Mouse (Mus musculus) neural tube, embryonic 14.5 days (tissue): ENCODE measurements at regions not wholly inside any gene's neighbourhood (a gene's known extent, or its start where the extent isn't known, plus 50 kb on each side); places are given as distances from the start of the nearest gene placed in this dataset.

ENCODE experiments used
- ATAC-seq: fragments of 200-750 bp; cut with Nextera tagmentation; 2 replicates; pipeline ENCODE4 v1.8.0; 2017; ENCODE audit warnings: low read depth, mild to moderate bottlenecking, moderate TSS enrichment, moderate library complexity
- H3K27ac ChIP-seq: fragments of 300-500 bp; sonication (generic); 2 replicates; pipeline ENCODE4 v1.5.1; 2014; ENCODE audit warnings: low read depth, mild to moderate bottlenecking, control low read depth, low read length, moderate library complexity, mixed read lengths
- H3K27me3 ChIP-seq: fragments of 300-500 bp; sonication (generic); 2 replicates; pipeline ENCODE4 v1.6.1; 2014; ENCODE audit warnings: low read length; ENCODE audit not compliant: control insufficient read depth, insufficient read depth
- H3K36me3 ChIP-seq: fragments of 300-500 bp; sonication (generic); 2 replicates; pipeline ENCODE4 v1.6.1; 2014; ENCODE audit warnings: low read length, mixed read lengths; ENCODE audit not compliant: control insufficient read depth, insufficient read depth
- H3K4me1 ChIP-seq: fragments of 300-500 bp; sonication (generic); 2 replicates; pipeline ENCODE4 v1.6.1; 2014; ENCODE audit warnings: low read length; ENCODE audit not compliant: control insufficient read depth, insufficient read depth
- H3K4me2 ChIP-seq: fragments of 300-500 bp; sonication (generic); 2 replicates; pipeline ENCODE4 v1.6.1; 2014; ENCODE audit warnings: mild to moderate bottlenecking, low read depth, low read length, control low read depth
- H3K4me3 ChIP-seq: fragments of 300-500 bp; sonication (generic); 2 replicates; pipeline ENCODE4 v1.5.1; 2014; ENCODE audit warnings: low read depth, low read length, control low read depth, mixed read lengths
- H3K9ac ChIP-seq: fragments of 300-500 bp; sonication (generic); replicated peaks from 2 replicates; pipeline ENCODE4 v1.6.1; 2014; ENCODE audit warnings: low read depth, mild to moderate bottlenecking, control low read depth, low read length, mixed read lengths
- H3K9me3 ChIP-seq: fragments of 300-500 bp; sonication (generic); 2 replicates; pipeline ENCODE4 v1.6.1; 2016; ENCODE audit warnings: low read length; ENCODE audit not compliant: control insufficient read depth
- WGBS: fragments of 180-500 bp; shearing (Covaris S2); extraction: QIAGEN DNeasy Blood & Tissue Kit; methylation state at CpG from one replicate; pipeline ENCODE4 v1.1.7; 2014; 5-methylcytosine and 5-hydroxymethylcytosine counted together

GRCm38 (mm10) chr19:6684921-6685320 is 142.1 kb upstream of the Slc22a12 start:
- H3K27me3 ChIP-seq: no peaks in the 10 kb centered on the region
- no peak overlapping the region for H3K9ac ChIP-seq
- H3K4me3 ChIP-seq: no peak overlapping the region
- no peaks in the 10 kb centered on the region for H3K36me3 ChIP-seq
- no peaks in the 10 kb centered on the region for H3K9me3 ChIP-seq
- no peaks in the 10 kb centered on the region for H3K4me1 ChIP-seq
- WGBS: 38% methylated on average over 4 of the region's 4 CpGs
- no peak overlapping the region for H3K4me2 ChIP-seq
- no peak for ATAC-seq
- H3K27ac ChIP-seq: no peak overlapping the region

- Histone ChIP-seq H3K4me2 (no peak overlapping the region), H3K27ac (no peak overlapping the region), H3K27me3 (no peaks in the 10 kb centered on the region), H3K36me3 (no peaks in the 10 kb centered on the region), H3K4me1 (no peaks in the 10 kb centered on the region), H3K9ac (no peak overlapping the region), H3K4me3 (no peak overlapping the region), H3K9me3 (no peaks in the 10 kb centered on the region)
- ATAC-seq: no peak
- 17% methylated on average over 12 of the region's 14 CpGs for WGBS
Measured at GRCm38 (mm10) chr19:6679392-6680307, 136.8 kb upstream of the Slc22a12 start.

GRCm38 (mm10) chr19:6677511-6677910 is 134.7 kb upstream of the Slc22a12 start:
- no peak for ATAC-seq
- Histone ChIP-seq H3K4me3 (no peak overlapping the region), H3K36me3 (no peaks in the 10 kb centered on the region), H3K9ac (no peak overlapping the region), H3K27ac (no peak overlapping the region), H3K27me3 (no peaks in the 10 kb centered on the region), H3K4me2 (no peak overlapping the region), H3K4me1 (no peaks in the 10 kb centered on the region), H3K9me3 (no peaks in the 10 kb centered on the region)
- 84% methylated on average over 12 of the region's 12 CpGs for WGBS

- Histone ChIP-seq H3K9me3 (no peaks in the 10 kb centered on the region), H3K36me3 (no peaks in the 10 kb centered on the region), H3K27ac (no peak overlapping the region), H3K27me3 (no peaks in the 10 kb centered on the region), H3K9ac (no peak overlapping the region), H3K4me2 (no peak overlapping the region), H3K4me1 (no peaks in the 10 kb centered on the region), H3K4me3 (no peak overlapping the region)
- 46% methylated on average over 3 of the region's 3 CpGs for WGBS
- ATAC-seq: no peak
Measured at GRCm38 (mm10) chr19:6675586-6675985, 132.8 kb upstream of the Slc22a12 start.

- Histone ChIP-seq H3K27ac (no peak overlapping the region), H3K4me2 (no peak overlapping the region), H3K4me1 (no peaks in the 10 kb centered on the region), H3K4me3 (no peak overlapping the region), H3K36me3 (no peaks in the 10 kb centered on the region), H3K9ac (no peak overlapping the region), H3K9me3 (no peaks in the 10 kb centered on the region), H3K27me3 (no peaks in the 10 kb centered on the region)
- WGBS: 85% methylated on average over 6 of the region's 6 CpGs
- ATAC-seq: no peak
Measured at GRCm38 (mm10) chr19:6671696-6672095, 128.9 kb upstream of the Slc22a12 start.

- Histone ChIP-seq H3K4me2 (no peak overlapping the region), H3K9ac (no peak overlapping the region)
- 81% methylated on average over 8 of the region's 8 CpGs for WGBS
Measured at GRCm38 (mm10) chr19:6669881-6670280, 127.0 kb upstream of the Slc22a12 start.

GRCm38 (mm10) chr19:6668545-6668944 is 125.7 kb upstream of the Slc22a12 start:
- H3K9me3 ChIP-seq: no peaks in the 10 kb centered on the region
- no peak overlapping the region for H3K4me3 ChIP-seq
- no peaks in the 10 kb centered on the region for H3K36me3 ChIP-seq
- H3K4me1 ChIP-seq: no peaks in the 10 kb centered on the region
- ATAC-seq: no peak
- no peaks in the 10 kb centered on the region for H3K27me3 ChIP-seq
- WGBS: 75% methylated on average over 2 of the region's 2 CpGs
- no peak overlapping the region for H3K4me2 ChIP-seq
- H3K9ac ChIP-seq: no peak overlapping the region
- H3K27ac ChIP-seq: no peak overlapping the region

More at GRCm38 (mm10) chr19:6669881-6670280, 127.0 kb upstream of the Slc22a12 start:
- no peaks in the 10 kb centered on the region for H3K27me3 ChIP-seq
- ATAC-seq: no peak
- no peak overlapping the region for H3K4me3 ChIP-seq
- no peaks in the 10 kb centered on the region for H3K9me3 ChIP-seq
- no peak overlapping the region for H3K27ac ChIP-seq
- H3K36me3 ChIP-seq: no peaks in the 10 kb centered on the region
- no peaks in the 10 kb centered on the region for H3K4me1 ChIP-seq

- no peak for ATAC-seq
- H3K4me3 ChIP-seq: no peak overlapping the region
- no peaks in the 10 kb centered on the region for H3K36me3 ChIP-seq
- H3K4me2 ChIP-seq: no peak overlapping the region
- no peak overlapping the region for H3K27ac ChIP-seq
- H3K9ac ChIP-seq: no peak overlapping the region
- no peaks in the 10 kb centered on the region for H3K4me1 ChIP-seq
- 77% methylated on average over 6 of the region's 6 CpGs for WGBS
- no peaks in the 10 kb centered on the region for H3K9me3 ChIP-seq
- H3K27me3 ChIP-seq: no peaks in the 10 kb centered on the region
Measured at GRCm38 (mm10) chr19:6666187-6666722, 123.4 kb upstream of the Slc22a12 start.

GRCm38 (mm10) chr19:6665264-6666054 is 122.6 kb upstream of the Slc22a12 start:
- Histone ChIP-seq H3K4me1 (no peaks in the 10 kb centered on the region), H3K4me3 (no peak overlapping the region), H3K27ac (no peak overlapping the region), H3K9ac (no peak overlapping the region), H3K4me2 (no peak overlapping the region), H3K36me3 (no peaks in the 10 kb centered on the region), H3K27me3 (no peaks in the 10 kb centered on the region), H3K9me3 (no peaks in the 10 kb centered on the region)
- no peak for ATAC-seq
- WGBS: 79% methylated on average over 15 of the region's 15 CpGs
